Mouse (Mus musculus) heart, adult 9 months (tissue): ENCODE results near the gene Fancg.
A peak's percentile ranks its signal among the peaks of the same experiment; 100 is the strongest.

Experiments used
- DNase-seq, 2 experiments: peaks; one replicate each; pipeline ENCODE4 v3.0.0; 2022; ENCODE audit warnings: low spot score in 2 of 2

Gene Fancg

GRCm38 (mm10) chr4:43033481-43033880 is 23.2 kb upstream of the Fancg start:
- no peak for DNase-seq

- DNase-seq = no peak
Observed at GRCm38 (mm10) chr4:43032501-43032900, 22.2 kb upstream of the Fancg start.

- peak; percentile 92 to 93 for DNase-seq
Observed at GRCm38 (mm10) chr4:43031237-43031995, 21.1 kb upstream of the Fancg start, which contains the start of gene Stoml2. Gene Stoml2 (minus strand): TSS chr4:43031710.

GRCm38 (mm10) chr4:43030780-43031230 is 20.5 kb upstream of the Fancg start:
- DNase-seq = no peak

- no peak for DNase-seq
Observed at GRCm38 (mm10) chr4:43030352-43030751, 20.0 kb upstream of the Fancg start.

GRCm38 (mm10) chr4:43029749-43030148 is 19.4 kb upstream of the Fancg start:
- no peak for DNase-seq

GRCm38 (mm10) chr4:43029121-43029520 is 18.8 kb upstream of the Fancg start:
- no peak for DNase-seq

GRCm38 (mm10) chr4:43025084-43025960 is 15.0 kb upstream of the Fancg start, which contains the start of gene Pigo:
Gene Pigo (minus strand): TSS chr4:43025819.
- peak; percentile 90 to 94 for DNase-seq

GRCm38 (mm10) chr4:43024673-43025072 is 14.4 kb upstream of the Fancg start:
- DNase-seq = no peak

GRCm38 (mm10) chr4:43021341-43021740 is 11.0 kb upstream of the Fancg start:
- DNase-seq = no peak

- DNase-seq = no peak
Observed at GRCm38 (mm10) chr4:43020876-43021275, 10.6 kb upstream of the Fancg start.

GRCm38 (mm10) chr4:43019641-43020465 is 9.5 kb upstream of the Fancg start:
- no peak for DNase-seq

- peak in 1 of 2 experiments; percentile 41 for DNase-seq
Observed at GRCm38 (mm10) chr4:43019176-43019575, 8.9 kb upstream of the Fancg start.

GRCm38 (mm10) chr4:43018156-43018555 is 7.8 kb upstream of the Fancg start:
- no peak for DNase-seq

- DNase-seq = no peak
Observed at GRCm38 (mm10) chr4:43012091-43012490, 1.8 kb upstream of the Fancg start.

- peak in 1 of 2 experiments; percentile 37 for DNase-seq
Observed at GRCm38 (mm10) chr4:43005765-43006164, 4.5 kb downstream of the Fancg start.

- DNase-seq = no peak
Observed at GRCm38 (mm10) chr4:43004951-43005350, 5.4 kb downstream of the Fancg start.

GRCm38 (mm10) chr4:43002756-43003439 is 7.4 kb downstream of the Fancg start:
- DNase-seq = no peak

- DNase-seq = no peak
Observed at GRCm38 (mm10) chr4:43001272-43001671, 9.0 kb downstream of the Fancg start.

- peak; percentile 99 for DNase-seq
Observed at GRCm38 (mm10) chr4:43000141-43000986, 9.9 kb downstream of the Fancg start, which contains the start of gene Vcp. Gene Vcp (minus strand): TSS chr4:43000507.
